Mouse (Mus musculus) hindbrain, embryonic 10.5 days (tissue): ENCODE measurements around the gene Gm36210. TPM values are rescaled to one million over a fixed set of nuclear protein-coding genes. Genes with fewer than 3 reads are reported as not detected.

Experiments
- DNase-seq: peaks from one replicate; pipeline ENCODE4 v3.0.0-alpha.2; 2017; ENCODE audit warnings: low spot score
- H3K27ac ChIP-seq: fragments of 300-500 bp; sonication (generic); 2 replicates; pipeline ENCODE4 v1.5.1; 2016; ENCODE audit warnings: mild to moderate bottlenecking, moderate library complexity
- H3K27me3 ChIP-seq: fragments of 300-500 bp; sonication (generic); 2 replicates; pipeline ENCODE4 v1.6.1; 2016; ENCODE audit warnings: mild to moderate bottlenecking; ENCODE audit not compliant: poor library complexity, insufficient read depth, severe bottlenecking
- H3K36me3 ChIP-seq: fragments of 300-500 bp; sonication (generic); 2 replicates; pipeline ENCODE4 v1.6.1; 2016; ENCODE audit warnings: mild to moderate bottlenecking, moderate library complexity
- H3K4me1 ChIP-seq: fragments of 300-500 bp; sonication (generic); replicated peaks from 2 replicates; pipeline ENCODE4 v1.6.1; 2016; ENCODE audit warnings: mild to moderate bottlenecking
- H3K4me3 ChIP-seq: fragments of 300-500 bp; sonication (generic); 2 replicates; pipeline ENCODE4 v1.5.1; 2016; ENCODE audit warnings: mild to moderate bottlenecking, moderate library complexity
- H3K9me3 ChIP-seq: fragments of 300-500 bp; sonication (generic); 2 replicates; pipeline ENCODE4 v1.6.1; 2016; ENCODE audit warnings: mild to moderate bottlenecking, moderate library complexity
- WGBS: fragments of 180-500 bp; shearing (Covaris S2); methylation state at CpG from one replicate; pipeline ENCODE4 v1.1.7; 2016; 5-methylcytosine and 5-hydroxymethylcytosine counted together
- polyA plus RNA-seq: library from polyadenylated mRNA; unstranded; fragments of >200 nt; fragmentation: Nextera tagmentation; extraction: Ambion mirVana; gene quantifications from 2 replicates; pipeline ENCODE4 v1.2.1, GENCODE M21; 2016

The Gm36210 gene
- polyA plus RNA-seq, 1 experiment from 2014 or later: not detected

DNA sequence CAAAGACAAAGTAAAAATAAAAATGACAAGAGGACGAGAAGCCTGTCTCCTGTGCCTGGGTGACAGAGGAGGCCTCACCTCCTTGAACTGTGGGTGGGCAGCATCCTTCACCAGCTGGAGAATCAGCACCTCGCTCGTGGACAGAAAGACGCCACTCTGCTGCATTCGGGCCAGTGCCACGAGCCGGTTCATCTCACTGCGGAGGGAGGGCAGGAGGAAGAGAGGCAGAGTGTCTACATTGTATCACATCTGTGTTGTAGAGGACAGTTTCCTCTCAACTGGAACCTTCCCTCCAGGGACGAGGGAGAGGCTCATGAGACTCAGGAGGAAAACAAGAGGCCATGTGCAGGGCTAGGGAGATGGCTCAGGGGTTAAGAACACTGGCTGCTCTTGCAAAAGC, 56.9 kb downstream of the Gm36210 start:
- 64% methylated on average over 9 of the region's 9 CpGs for WGBS
- no peaks in the 10 kb centered on the region for H3K36me3 ChIP-seq
- no peak for DNase-seq
- H3K4me3 ChIP-seq: no peak overlapping the region
- no peak overlapping the region for H3K27ac ChIP-seq
- H3K9me3 ChIP-seq: 0 out of 2 replicates have a peak, but pooled peaks cover 13% of the 10 kb centered on the region
- H3K4me1 ChIP-seq: peaks cover 10% of the 10 kb centered on the region
- H3K27me3 ChIP-seq: peaks cover 16% of the 10 kb centered on the region

Other genes starting within 250 kb of the Gm36210 start
- 9.4 and 11.5 TPM in 2 replicates for gene Ppp6r1, start 247.5 kb downstream of the Gm36210 start, polyA plus RNA-seq
- 131 and 139 TPM in 2 replicates for gene Hspbp1, start 221.4 kb downstream of the Gm36210 start, polyA plus RNA-seq
- gene Brsk1, start 215.9 kb downstream of the Gm36210 start, polyA plus RNA-seq: 1.7 and 2.8 TPM in 2 replicates
- gene Tmem150b, start 181.3 kb downstream of the Gm36210 start, polyA plus RNA-seq: 0.14 and 0.17 TPM in 2 replicates
- gene Kmt5c, start 166.4 kb downstream of the Gm36210 start, polyA plus RNA-seq: 94.8 and 106 TPM in 2 replicates
- 40.8 and 46.1 TPM in 2 replicates for gene Cox6b2, start 153.4 kb downstream of the Gm36210 start, polyA plus RNA-seq
- not detected in 2 replicates for gene Fam71e2, start 135.2 kb downstream of the Gm36210 start, polyA plus RNA-seq
- 0.44 and 0.96 TPM in 2 replicates for gene Il11, start 123.7 kb downstream of the Gm36210 start, polyA plus RNA-seq
- 0.30 TPM in 1 of 2 replicates, not detected in the other for gene Tmem190, start 123.6 kb downstream of the Gm36210 start, polyA plus RNA-seq
- gene Tmem238, start 116.9 kb downstream of the Gm36210 start, polyA plus RNA-seq: 2.6 and 4.3 TPM in 2 replicates
- gene Rpl28, start 113.6 kb downstream of the Gm36210 start, polyA plus RNA-seq: 378 and 382 TPM in 2 replicates
- gene Ube2s, start 93.9 kb downstream of the Gm36210 start, polyA plus RNA-seq: 414 and 452 TPM in 2 replicates
- 0.68 and 1.8 TPM in 2 replicates for gene Shisa7, start 61.8 kb downstream of the Gm36210 start, polyA plus RNA-seq
- 2.6 and 3.3 TPM in 2 replicates for gene Isoc2b, start 36.3 kb downstream of the Gm36210 start, polyA plus RNA-seq
- gene Isoc2a, start 29.4 kb downstream of the Gm36210 start, polyA plus RNA-seq: 0.73 and 0.82 TPM in 2 replicates
- 5.3 and 6.5 TPM in 2 replicates for gene Zfp628, start 8.7 kb upstream of the Gm36210 start, polyA plus RNA-seq
- gene Nat14, start 15.5 kb upstream of the Gm36210 start, polyA plus RNA-seq: 5.2 and 9.6 TPM in 2 replicates
- 1.0 and 1.7 TPM in 2 replicates for gene Ssc5d, start 19.3 kb upstream of the Gm36210 start, polyA plus RNA-seq
- gene Sbk2, start 57.9 kb upstream of the Gm36210 start, polyA plus RNA-seq: not detected in 2 replicates
- 0.10 TPM in 1 of 2 replicates, not detected in the other for gene Sbk3, start 64.7 kb upstream of the Gm36210 start, polyA plus RNA-seq
- 31.8 and 43.1 TPM in 2 replicates for gene Zfp579, start 89.6 kb upstream of the Gm36210 start, polyA plus RNA-seq
- gene Zfp524, start 107.9 kb upstream of the Gm36210 start, polyA plus RNA-seq: 9.7 and 9.9 TPM in 2 replicates
- 55.2 and 65.1 TPM in 2 replicates for gene Fiz1, start 108.2 kb upstream of the Gm36210 start, polyA plus RNA-seq
- gene Gm44973, start 109.0 kb upstream of the Gm36210 start, polyA plus RNA-seq: 0.46 TPM in 1 of 2 replicates, not detected in the other
- gene Zfp865, start 113.9 kb upstream of the Gm36210 start, polyA plus RNA-seq: 6.5 and 9.0 TPM in 2 replicates
- gene Ccdc106, start 114.0 kb upstream of the Gm36210 start, polyA plus RNA-seq: 5.4 and 7.9 TPM in 2 replicates
- 0.34 TPM in 1 of 2 replicates, not detected in the other for gene 4632433K11Rik, start 127.6 kb upstream of the Gm36210 start, polyA plus RNA-seq
- gene Zfp784, start 131.9 kb upstream of the Gm36210 start, polyA plus RNA-seq: 3.3 and 3.9 TPM in 2 replicates
- gene Zfp580, start 145.0 kb upstream of the Gm36210 start, polyA plus RNA-seq: 37.7 and 53.4 TPM in 2 replicates
- 179 and 180 TPM in 2 replicates for gene U2af2, start 155.6 kb upstream of the Gm36210 start, polyA plus RNA-seq
- gene Epn1, start 173.7 kb upstream of the Gm36210 start, polyA plus RNA-seq: 61.3 and 76.8 TPM in 2 replicates
- gene Rfpl4, start 210.4 kb upstream of the Gm36210 start, polyA plus RNA-seq: not detected in 2 replicates
- 0.32 and 0.69 TPM in 2 replicates for gene Rasl2-9, start 219.4 kb upstream of the Gm36210 start, polyA plus RNA-seq
- not detected in 2 replicates for gene Vmn1r55, start 243.2 kb upstream of the Gm36210 start, polyA plus RNA-seq